Mouse (Mus musculus): ENCODE data around the gene Rnf135.

GRCm38 (mm10) chr11:80237278-80237677, 53.6 kb downstream of the Rnf135 start:
- TF ChIP-seq CTCF (IDR thresholded peaks at IDR 0.05; ENCODE audit: insufficient read depth, low read depth, low read length) = no peak
- TF ChIP-seq POLR2A (IDR thresholded peaks at IDR 0.05; ENCODE audit: insufficient read depth, low read depth, low read length) = no peak
